Mouse (Mus musculus) layer of hippocampus, adult 8-10 months (tissue): ENCODE data around the gene Slc15a4. TPM values are rescaled to one million over a fixed set of nuclear protein-coding genes. Genes with fewer than 3 reads are reported as not detected.

Experiments used
- total RNA-seq, 4 experiments: library from RNA; stranded (reverse); gene quantifications; 2 replicates each; pipeline ENCODE4 v1.2.4; 2022

The Slc15a4 gene
- total RNA-seq, 4 experiments from 2014 or later: 26.1 to 38.4 (median 32.1) TPM

Other genes with a start within 250 kb of the Slc15a4 start
- gene Glt1d1, start 635 bp downstream of the Slc15a4 start, total RNA-seq: 10 to 100 TPM; 25.8 to 32.5 (median 26.7) TPM